Mouse (Mus musculus) kidney, adult 18-20 months (tissue): Measurements from ENCODE around the gene Ube2q2.
"Not testable (repeated sequence)": the region's sequence is repeated elsewhere in the genome, so short reads cannot be mapped to it uniquely, and the experiment has no call there.

Experiments used
- DNase-seq: peaks from one replicate; pipeline ENCODE4 v3.0.0; 2021

Gene Ube2q2

DNA sequence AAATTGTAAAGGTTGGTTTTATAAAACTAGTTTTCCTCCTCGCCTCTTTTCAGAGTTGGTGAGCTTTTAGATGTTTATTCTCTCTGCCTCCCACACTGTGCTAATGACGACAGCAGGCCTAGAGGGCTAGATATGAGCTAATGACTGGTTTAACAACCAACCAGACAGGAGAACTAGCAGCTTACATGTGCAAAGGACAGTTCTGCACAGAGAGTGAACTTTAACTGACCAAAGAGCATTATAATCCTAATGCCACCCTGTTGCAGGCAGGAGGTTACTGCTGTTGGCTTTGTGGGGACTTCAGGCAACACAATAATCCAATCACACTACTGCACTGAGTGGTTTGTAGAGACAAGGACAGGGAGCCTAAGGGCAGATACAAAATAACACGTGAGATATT is 94.6 kb downstream of the Ube2q2 start:
- no peak for DNase-seq

DNA sequence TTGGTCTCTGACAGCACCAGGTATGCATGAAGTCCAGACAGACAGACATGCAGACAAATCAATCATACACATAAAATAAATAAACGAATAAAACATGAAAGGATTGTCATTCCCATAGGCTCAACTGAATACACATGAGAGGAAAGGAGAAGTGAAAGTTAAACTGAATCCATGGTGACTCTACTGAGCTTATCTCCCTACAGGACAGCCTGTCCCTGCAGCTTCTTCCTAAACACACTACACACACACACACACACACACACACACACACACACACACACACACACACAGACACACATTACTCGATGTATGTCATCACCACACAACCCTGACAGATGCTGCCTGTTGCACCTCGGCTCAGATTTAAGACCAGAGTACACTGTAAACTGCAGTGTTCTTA is 95.4 kb downstream of the Ube2q2 start:
- DNase-seq = no peak

DNA sequence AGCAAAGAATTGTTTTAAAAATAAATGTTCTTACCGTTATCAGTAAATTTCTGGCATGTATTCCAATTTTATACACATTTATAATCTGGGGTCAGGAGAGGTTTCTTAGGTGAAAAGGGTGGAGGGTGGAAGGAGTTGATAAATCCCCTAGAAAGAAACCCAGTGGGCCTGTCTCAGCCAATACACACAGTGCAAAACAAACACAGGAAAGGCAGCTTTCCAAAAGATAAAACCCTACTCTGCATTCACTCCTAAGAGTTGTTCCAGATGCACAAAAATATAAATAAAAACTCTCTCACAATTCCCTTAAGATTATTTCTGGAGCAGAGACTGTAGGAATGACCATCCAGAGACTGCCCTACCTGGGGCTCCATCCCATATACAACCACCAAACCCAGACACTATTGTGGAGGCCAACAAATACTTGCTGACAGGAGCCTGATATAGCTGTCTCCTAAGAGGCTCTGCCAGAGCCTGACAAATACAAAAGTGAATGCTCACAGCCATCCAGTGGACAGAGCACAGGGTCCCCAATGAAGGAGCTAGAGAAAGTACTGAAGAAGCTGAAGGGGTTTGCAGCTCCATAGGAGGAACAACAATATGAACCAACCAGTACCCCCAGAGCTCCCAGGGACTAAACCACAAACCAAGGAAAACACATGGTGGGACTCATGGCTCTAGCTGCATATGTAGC is 96.5 kb downstream of the Ube2q2 start:
- not testable (repeated sequence) for DNase-seq

GRCm38 (mm10) chr9:55246440-55246839 is 97.8 kb downstream of the Ube2q2 start:
- no peak for DNase-seq

DNA sequence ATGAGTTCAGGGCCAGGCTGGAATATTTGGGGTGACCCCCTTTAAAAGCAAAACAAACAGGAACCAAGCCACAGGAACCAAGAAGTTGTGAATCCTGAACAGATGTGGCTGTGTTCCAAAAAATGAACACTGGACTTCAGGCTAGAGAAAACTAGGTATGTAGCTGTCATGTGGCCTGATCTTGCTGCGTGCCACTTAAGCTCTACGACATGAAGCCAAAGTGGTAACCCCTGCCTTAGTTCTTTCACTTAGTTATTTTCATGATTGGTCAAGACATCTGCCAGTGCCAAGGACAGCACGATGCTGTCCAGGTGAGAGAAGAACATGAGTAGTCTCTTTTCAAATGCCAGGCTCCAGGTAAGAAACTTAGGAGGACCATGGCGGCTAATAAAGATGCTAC is 98.3 kb downstream of the Ube2q2 start:
- no peak for DNase-seq

DNA sequence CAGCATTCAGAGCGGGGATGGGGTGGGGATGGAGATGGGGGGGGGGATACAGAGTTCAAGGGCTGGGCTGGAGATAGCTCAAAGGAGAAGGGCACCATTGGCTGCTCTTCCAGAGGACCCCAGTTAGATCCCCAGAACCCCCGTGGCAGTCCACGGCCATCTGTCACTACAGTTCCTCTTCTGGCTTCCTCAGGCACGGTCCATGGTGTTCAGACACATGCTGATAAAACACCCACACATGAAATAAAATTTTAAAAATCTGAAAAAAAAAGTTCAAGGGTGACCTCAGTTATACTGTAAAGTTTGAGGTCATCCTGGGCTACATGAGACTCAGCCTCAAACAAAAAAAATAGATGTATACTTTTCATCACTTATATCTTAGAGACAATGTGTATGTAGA is 99.8 kb downstream of the Ube2q2 start:
- no peak for DNase-seq

DNA sequence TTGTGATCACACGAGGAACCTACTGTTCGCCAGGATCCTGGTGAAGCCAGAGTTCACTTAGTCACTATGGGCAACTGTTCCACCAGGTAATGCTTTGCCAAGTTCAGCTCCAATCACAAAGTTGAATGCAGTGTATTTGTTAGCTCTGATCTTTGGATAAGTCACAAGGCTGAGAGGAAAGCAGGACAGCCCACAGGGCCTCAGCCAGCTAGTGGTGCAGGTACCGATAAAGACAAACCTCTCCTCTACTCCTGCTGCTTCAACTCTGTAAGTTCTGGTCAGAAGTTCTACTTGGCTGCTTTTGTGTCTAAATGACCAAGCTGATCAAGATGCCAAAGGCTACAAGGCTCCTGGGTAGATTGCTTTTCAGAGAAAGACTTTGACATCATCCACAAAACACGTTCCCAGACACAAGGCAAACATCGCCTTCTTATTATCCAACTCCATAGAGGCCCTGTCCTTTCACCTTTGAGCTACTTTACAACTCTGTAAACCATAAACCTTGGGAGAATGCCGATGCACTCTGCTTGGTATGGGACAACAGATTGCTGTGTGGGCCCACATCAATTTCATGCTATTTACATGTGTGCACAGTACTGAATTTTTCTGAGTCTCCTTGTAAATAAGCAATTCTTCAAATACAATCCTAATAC is 102.1 kb downstream of the Ube2q2 start:
- DNase-seq = no peak

- not testable (repeated sequence) for DNase-seq
These were observed 103.4 kb downstream of the Ube2q2 start for GRCm38 (mm10) chr9:55252097-55252496.

- no peak for DNase-seq
These were observed 105.2 kb downstream of the Ube2q2 start for GRCm38 (mm10) chr9:55253849-55254248.

GRCm38 (mm10) chr9:55255056-55255455 is 106.4 kb downstream of the Ube2q2 start:
- DNase-seq = no peak

DNA sequence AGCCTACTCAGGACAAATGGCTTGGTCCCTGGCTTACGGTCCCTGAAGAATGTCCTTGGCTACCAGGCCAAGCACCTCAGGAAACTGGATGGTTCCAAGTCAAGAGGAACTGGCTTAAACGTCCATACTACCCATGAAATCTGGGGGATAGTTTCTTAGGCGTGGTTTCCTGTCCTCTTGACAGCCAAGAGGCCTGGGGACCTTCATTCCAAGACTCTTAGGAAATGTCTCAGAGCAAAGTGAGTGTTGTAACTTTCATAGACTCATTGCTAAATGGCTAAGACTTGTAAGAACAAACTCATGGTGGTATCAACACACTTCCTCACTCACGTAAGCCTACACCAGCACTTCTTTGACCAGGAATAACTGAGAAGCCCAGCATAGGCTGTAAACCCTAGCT is 107.0 kb downstream of the Ube2q2 start:
- DNase-seq = no peak

- no peak for DNase-seq
These were observed 108.5 kb downstream of the Ube2q2 start for GRCm38 (mm10) chr9:55257105-55257504.
